Mouse (Mus musculus): ENCODE results near the gene Hecw2.

- TF ChIP-seq POLR2A (IDR thresholded peaks at IDR 0.05; ENCODE audit: borderline replicate concordance, insufficient read depth, low read length) (no peak), CTCF (IDR thresholded peaks at IDR 0.05; ENCODE audit: borderline replicate concordance, insufficient read depth, low read depth, low read length) (no peak)
Observed at GRCm38 (mm10) chr1:53900416-53900815, 294.6 kb downstream of the Hecw2 start.
